Mouse (Mus musculus) E14TG2a.4 (cell line): ENCODE measurements around the gene Depdc1a.

ENCODE experiments used
- H3K27me3 ChIP-seq: 2 replicates; pipeline ENCODE4 v1.6.1; 2014; ENCODE audit warnings: low read length, control low read depth; ENCODE audit not compliant: insufficient read depth
- H3K36me3 ChIP-seq: 2 replicates; pipeline ENCODE4 v1.6.1; 2014; ENCODE audit warnings: low read length, control low read depth; ENCODE audit not compliant: insufficient read depth
- H3K4me1 ChIP-seq: replicated peaks from 2 replicates; pipeline ENCODE4 v1.6.1; 2014; ENCODE audit warnings: low read depth, low read length, control low read depth
- H3K4me3 ChIP-seq: replicated peaks from 2 replicates; pipeline ENCODE4 v1.5.1; 2014; ENCODE audit warnings: mild to moderate bottlenecking, low read length
- H3K9me3 ChIP-seq: 2 replicates; pipeline ENCODE4 v1.6.1; 2014; ENCODE audit warnings: low read length, control low read depth
- NANOG ChIP-seq: IDR thresholded peaks from 2 replicates; pipeline ENCODE4 v1.6.1; 2014; ENCODE audit warnings: borderline replicate concordance, low read length, mixed read lengths
- POU5F1 ChIP-seq: IDR thresholded peaks from 2 replicates; pipeline ENCODE4 v1.6.1; 2014; ENCODE audit warnings: low read length, borderline replicate concordance

Depdc1a gene

GRCm38 (mm10) chr3:159550224-159550623, 55.0 kb downstream of the Depdc1a start:
- TF ChIP-seq NANOG (no peak), POU5F1 (no peak)
- no peaks in the 10 kb centered on the region for H3K36me3 ChIP-seq
- no peak overlapping the region for H3K4me3 ChIP-seq
- no peaks in the 10 kb centered on the region for H3K27me3 ChIP-seq
- no peaks in the 10 kb centered on the region for H3K9me3 ChIP-seq
- H3K4me1 ChIP-seq, result no peaks in the 10 kb centered on the region
